Mouse (Mus musculus) midbrain, postnatal 0 days (tissue): Measurements from ENCODE around the gene Ptprm. TPM values are rescaled to one million over a fixed set of nuclear protein-coding genes. Genes with fewer than 3 reads are reported as not detected.

Source experiments
- ATAC-seq: fragments of 200-750 bp; cut with Nextera tagmentation; 2 replicates; pipeline ENCODE4 v1.8.0; 2017; ENCODE audit warnings: moderate number of reproducible peaks, mild to moderate bottlenecking, moderate TSS enrichment, moderate library complexity; ENCODE audit not compliant: low FRiP score
- DNase-seq: peaks from one replicate; pipeline ENCODE4 v3.0.0-alpha.2; 2015; ENCODE audit warnings: low spot score
- H3K27ac ChIP-seq: fragments of 300-500 bp; sonication (generic); 2 replicates; pipeline ENCODE4 v1.5.1; 2014; ENCODE audit warnings: low read depth, mild to moderate bottlenecking, low read length, mixed read lengths
- H3K27me3 ChIP-seq: fragments of 300-500 bp; sonication (generic); 2 replicates; pipeline ENCODE4 v1.6.1; 2014; ENCODE audit warnings: low read length, control low read depth, mixed read lengths; ENCODE audit not compliant: insufficient read depth
- H3K36me3 ChIP-seq: fragments of 300-500 bp; sonication (generic); 2 replicates; pipeline ENCODE4 v1.6.1; 2014; ENCODE audit warnings: low read length, control low read depth, mixed read lengths; ENCODE audit not compliant: insufficient read depth
- H3K4me1 ChIP-seq: fragments of 300-500 bp; sonication (generic); 2 replicates; pipeline ENCODE4 v1.6.1; 2014; ENCODE audit warnings: mild to moderate bottlenecking, control low read depth, antibody characterized with exemption, low read length, mixed read lengths; ENCODE audit not compliant: insufficient read depth
- H3K4me2 ChIP-seq: fragments of 300-500 bp; sonication (generic); 2 replicates; pipeline ENCODE4 v1.6.1; 2014; ENCODE audit warnings: low read depth, mild to moderate bottlenecking, low read length, mixed read lengths; ENCODE audit not compliant: poor library complexity, severe bottlenecking
- H3K4me3 ChIP-seq: fragments of 300-500 bp; sonication (generic); 2 replicates; pipeline ENCODE4 v1.5.1; 2014; ENCODE audit warnings: low read depth, mild to moderate bottlenecking, low read length, moderate library complexity
- H3K9ac ChIP-seq: fragments of 300-500 bp; sonication (generic); replicated peaks from 2 replicates; pipeline ENCODE4 v1.6.1; 2014; ENCODE audit warnings: mild to moderate bottlenecking, low read length, moderate library complexity, mixed read lengths; ENCODE audit not compliant: poor library complexity, severe bottlenecking
- H3K9me3 ChIP-seq: fragments of 300-500 bp; sonication (generic); 2 replicates; pipeline ENCODE4 v1.6.1; 2016; ENCODE audit warnings: low read length, control low read depth
- CTCF ChIP-seq: IDR thresholded peaks from 2 replicates; pipeline ENCODE4 v1.5.1; 2016; ENCODE audit warnings: antibody characterized with exemption, mild to moderate bottlenecking
- WGBS: fragments of 180-500 bp; shearing (Covaris S2); extraction: QIAGEN DNeasy Blood & Tissue Kit; methylation state at CpG from one replicate; pipeline ENCODE4 v1.1.7; 2014; 5-methylcytosine and 5-hydroxymethylcytosine counted together
- polyA plus RNA-seq: library from polyadenylated mRNA; unstranded; fragments of >200 nt; fragmentation: Nextera tagmentation; extraction: Ambion mirVana; gene quantifications from 2 replicates; pipeline ENCODE4 v1.2.1, GENCODE M21; 2015
- total RNA-seq: library from RNA; depleted of rRNA; stranded (reverse); fragments of >200 nt; gene quantifications from 2 replicates; pipeline ENCODE4 v1.2.3, GENCODE M21; 2014

Gene Ptprm
- total and polyA plus RNA-seq, 2 experiments from 2014 or later, result 18.3 to 43.5 TPM

DNA sequence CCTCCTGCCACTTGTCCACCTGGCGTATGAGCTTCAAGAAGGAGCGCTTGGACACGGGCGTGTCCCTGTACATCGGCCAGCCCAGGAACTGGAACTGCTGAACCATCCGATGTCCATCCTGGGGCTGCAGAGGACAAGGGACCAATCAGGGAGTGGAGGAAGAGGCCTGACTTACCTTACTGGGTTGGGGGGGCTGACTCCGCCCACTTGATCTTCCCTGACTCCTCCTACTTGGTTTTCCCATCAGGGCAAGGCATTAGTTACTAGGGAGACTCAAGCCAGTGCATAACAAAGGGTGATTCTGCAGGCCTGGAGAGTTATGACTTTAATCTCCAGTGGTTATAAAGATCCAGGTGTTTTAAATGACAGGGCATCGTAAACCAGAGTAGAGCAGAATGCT is 670.8 kb downstream of the Ptprm start:
- TF ChIP-seq CTCF, result no peak
- no peak overlapping the region for H3K9ac ChIP-seq
- ATAC-seq (no peak), DNase-seq (no peak)
- H3K4me3 ChIP-seq, result no peak overlapping the region
- H3K4me2 ChIP-seq, result no peak overlapping the region
- H3K4me1 ChIP-seq, result no peaks in the 10 kb centered on the region
- H3K36me3 ChIP-seq, result peaks cover 7% of the 10 kb centered on the region; the same call in 1 of the 2 replicates
- 0 out of 2 replicates have a peak, but pooled peaks cover 4% of the 10 kb centered on the region for H3K27me3 ChIP-seq
- 78% methylated on average over 8 of the region's 8 CpGs for WGBS
- no peaks in the 10 kb centered on the region for H3K9me3 ChIP-seq
- H3K27ac ChIP-seq, result no peak overlapping the region

DNA sequence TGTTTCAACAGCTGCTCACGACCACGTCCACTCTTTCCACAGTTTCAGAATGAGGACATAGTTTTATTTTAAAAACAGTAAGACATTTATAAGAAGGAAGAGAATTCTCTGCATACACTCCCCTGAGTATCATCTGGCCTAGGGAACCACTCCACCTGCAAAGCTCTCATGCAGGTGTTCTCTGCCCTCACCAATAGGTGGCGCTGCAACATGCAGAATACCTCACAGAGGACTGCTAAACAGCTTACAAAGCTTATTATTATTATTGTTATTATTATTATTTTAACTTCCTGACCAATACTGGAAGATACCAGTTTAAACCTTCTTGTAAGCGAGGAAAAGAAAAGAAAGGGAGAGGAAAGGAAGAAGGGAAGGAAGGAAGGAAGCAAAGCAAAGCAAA is 673.6 kb downstream of the Ptprm start:
- no peak overlapping the region for H3K27ac ChIP-seq
- no peak overlapping the region for H3K9ac ChIP-seq
- H3K4me2 ChIP-seq, result no peak overlapping the region
- peak; percentile 92 for TF ChIP-seq CTCF
- H3K4me1 ChIP-seq, result no peaks in the 10 kb centered on the region
- H3K27me3 ChIP-seq, result 0 out of 2 replicates have a peak, but pooled peaks cover 4% of the 10 kb centered on the region
- DNase-seq (peak; percentile 75), ATAC-seq (no peak)
- 28% methylated on average over 4 of the region's 4 CpGs for WGBS
- no peaks in the 10 kb centered on the region for H3K9me3 ChIP-seq
- H3K4me3 ChIP-seq, result no peak overlapping the region
- H3K36me3 ChIP-seq, result peaks cover 7% of the 10 kb centered on the region; the same call in 1 of the 2 replicates

DNA sequence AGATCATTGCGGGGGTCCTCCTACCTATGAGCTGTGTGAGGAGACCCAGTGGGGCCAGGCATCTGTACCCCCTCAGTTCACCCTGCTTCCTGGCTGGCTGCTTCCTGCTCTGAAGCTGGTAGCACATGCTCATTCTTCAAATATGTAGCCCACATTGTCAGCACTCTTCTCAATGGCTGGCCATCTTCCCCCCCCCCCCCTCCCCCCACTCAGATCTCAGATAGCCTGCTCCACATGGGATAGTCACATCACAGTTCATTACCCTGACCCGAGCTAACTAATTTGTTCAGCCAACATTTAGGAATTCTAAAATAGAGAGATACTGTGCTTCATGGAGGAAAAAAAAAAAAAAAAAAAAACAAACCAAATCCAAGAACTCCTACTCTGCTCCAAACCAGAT is 679.6 kb downstream of the Ptprm start:
- Histone ChIP-seq H3K4me3 (no peak overlapping the region), H3K27ac (no peak overlapping the region), H3K4me2 (no peak overlapping the region), H3K36me3 (no peaks in the 10 kb centered on the region), H3K4me1 (no peaks in the 10 kb centered on the region), H3K9ac (no peak overlapping the region), H3K27me3 (0 out of 2 replicates have a peak, but pooled peaks cover 5% of the 10 kb centered on the region), H3K9me3 (no peaks in the 10 kb centered on the region)
- TF ChIP-seq CTCF, result no peak
- DNase-seq (no peak), ATAC-seq (no peak)
- WGBS, result 85% methylated on average over 2 of the region's 2 CpGs

DNA sequence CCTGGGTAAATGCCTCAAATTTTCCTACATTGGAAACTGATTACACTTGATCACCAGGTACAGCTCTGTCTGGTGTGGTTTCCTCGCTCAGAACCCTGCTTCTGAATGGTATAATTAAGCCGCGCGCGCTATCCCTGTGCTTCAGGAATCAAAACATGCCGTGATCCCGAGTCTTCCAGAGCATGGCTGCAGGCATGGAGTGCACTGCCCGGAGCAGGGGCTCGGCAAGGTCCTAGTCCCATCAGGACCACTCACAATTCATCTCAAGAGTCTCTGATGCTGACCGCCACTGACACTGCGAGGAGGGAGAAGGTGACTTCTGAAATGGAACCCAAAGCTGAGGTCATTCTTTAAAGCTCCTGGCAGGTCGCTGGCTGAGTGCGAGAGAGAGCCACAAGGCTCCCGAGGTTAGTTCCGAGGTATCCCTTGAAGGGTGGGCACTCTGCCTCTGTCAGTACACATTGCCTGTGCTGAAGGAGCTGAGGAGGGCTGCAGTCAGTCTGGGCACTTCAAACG is 682.5 kb downstream of the Ptprm start:
- 68% methylated on average over 16 of the region's 16 CpGs for WGBS
- H3K4me3 ChIP-seq, result no peak overlapping the region
- H3K4me1 ChIP-seq, result no peaks in the 10 kb centered on the region
- TF ChIP-seq CTCF, result no peak
- DNase-seq (no peak), ATAC-seq (no peak)
- H3K9me3 ChIP-seq, result no peaks in the 10 kb centered on the region
- H3K4me2 ChIP-seq, result no peak overlapping the region
- no peaks in the 10 kb centered on the region for H3K36me3 ChIP-seq
- no peak overlapping the region for H3K27ac ChIP-seq
- H3K9ac ChIP-seq, result no peak overlapping the region
- H3K27me3 ChIP-seq, result 0 out of 2 replicates have a peak, but pooled peaks cover 5% of the 10 kb centered on the region

DNA sequence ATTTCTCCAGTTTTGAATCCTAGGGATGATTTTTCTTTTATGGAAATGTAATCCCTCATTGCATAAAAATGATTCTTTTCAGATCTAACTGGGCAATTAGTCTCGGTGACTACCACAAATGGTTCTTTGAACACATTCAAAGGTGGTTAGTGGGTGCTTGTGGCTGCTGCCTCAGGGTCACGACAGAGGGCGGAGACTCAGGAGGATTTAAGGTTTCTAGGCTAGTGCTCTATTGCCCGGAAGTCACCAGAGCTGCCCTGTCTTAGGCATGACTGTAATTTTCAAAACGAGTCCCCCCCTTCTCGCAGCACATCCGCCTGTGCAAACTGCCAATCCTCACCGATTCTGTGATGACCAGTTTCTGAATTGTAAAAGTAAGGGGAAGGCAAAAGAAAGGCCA is 683.0 kb downstream of the Ptprm start:
- ATAC-seq (no peak), DNase-seq (no peak)
- Histone ChIP-seq H3K27ac (no peak overlapping the region), H3K4me3 (no peak overlapping the region), H3K9me3 (no peaks in the 10 kb centered on the region), H3K9ac (no peak overlapping the region), H3K36me3 (no peaks in the 10 kb centered on the region), H3K27me3 (0 out of 2 replicates have a peak, but pooled peaks cover 5% of the 10 kb centered on the region), H3K4me1 (no peaks in the 10 kb centered on the region), H3K4me2 (no peak overlapping the region)
- WGBS, result 34% methylated on average over 8 of the region's 8 CpGs
- TF ChIP-seq CTCF, result no peak

DNA sequence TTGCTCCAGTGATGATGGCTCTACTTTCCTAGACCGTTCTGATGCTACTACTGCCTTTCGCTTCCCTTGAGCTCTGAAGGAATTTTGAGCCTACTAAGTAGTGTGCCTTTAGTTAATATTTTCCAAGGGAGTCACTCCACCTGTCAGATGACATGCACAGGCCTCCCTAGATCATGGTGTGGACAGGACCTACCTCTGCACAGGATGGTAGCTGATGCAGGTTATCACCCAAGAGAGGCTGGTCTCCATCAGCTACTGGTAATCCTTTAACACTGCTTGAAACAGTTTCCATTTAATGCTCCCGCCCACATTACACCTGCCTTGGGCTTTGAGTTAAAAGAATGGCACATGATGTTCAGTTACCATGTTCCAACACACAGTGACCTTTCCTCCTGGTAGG is 688.5 kb downstream of the Ptprm start:
- no peak overlapping the region for H3K4me2 ChIP-seq
- H3K4me1 ChIP-seq, result no peaks in the 10 kb centered on the region
- H3K4me3 ChIP-seq, result no peak overlapping the region
- DNase-seq (no peak), ATAC-seq (no peak)
- no peak overlapping the region for H3K9ac ChIP-seq
- H3K9me3 ChIP-seq, result no peaks in the 10 kb centered on the region
- H3K36me3 ChIP-seq, result no peaks in the 10 kb centered on the region
- WGBS, result 98% methylated on average over 3 of the region's 3 CpGs
- no peaks in the 10 kb centered on the region for H3K27me3 ChIP-seq
- H3K27ac ChIP-seq, result no peak overlapping the region
- TF ChIP-seq CTCF, result no peak
